Mouse (Mus musculus) mesoderm, embryonic 11.5 days (tissue): ENCODE results near the gene Fam198a.

Experiments used
- DNase-seq: peaks from one replicate; pipeline ENCODE4 v3.0.0-alpha.2; 2012; ENCODE audit warnings: low read depth, low spot score

Gene Fam198a

GRCm38 (mm10) chr9:121982214-121982613, 31.4 kb downstream of the Fam198a start:
- DNase-seq, result no peak

GRCm38 (mm10) chr9:121982665-121983064, 31.9 kb downstream of the Fam198a start:
- no peak for DNase-seq

GRCm38 (mm10) chr9:121983504-121983903, 32.7 kb downstream of the Fam198a start:
- peak; percentile 68 for DNase-seq

- peak; percentile 78 for DNase-seq
Measured at GRCm38 (mm10) chr9:121984465-121985461, 34.0 kb downstream of the Fam198a start.

DNA sequence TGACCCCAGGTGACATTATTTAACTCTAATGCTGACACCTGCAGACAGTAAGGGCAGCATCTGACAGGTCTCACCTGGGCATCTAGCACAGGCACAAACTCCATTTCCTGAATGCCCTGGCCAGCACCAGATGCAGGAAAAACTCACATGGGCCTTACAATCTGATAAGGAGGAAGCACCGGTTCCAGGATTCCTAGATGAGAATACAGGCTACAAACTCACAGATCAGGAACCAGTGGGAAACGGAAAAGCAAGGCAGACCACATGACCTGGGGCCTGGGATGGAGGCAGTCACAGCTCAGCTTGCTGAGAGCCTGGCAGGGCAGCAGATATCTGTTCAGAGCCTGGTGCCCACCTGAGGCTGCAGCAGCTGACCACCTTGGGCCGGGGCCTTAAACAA, 38.1 kb downstream of the Fam198a start:
- DNase-seq, result no peak

- DNase-seq, result no peak
Measured at GRCm38 (mm10) chr9:121989536-121989935, 38.7 kb downstream of the Fam198a start.

GRCm38 (mm10) chr9:121991041-121991440, 40.3 kb downstream of the Fam198a start:
- DNase-seq, result no peak

GRCm38 (mm10) chr9:121993047-121993446, 42.3 kb downstream of the Fam198a start:
- no peak for DNase-seq

GRCm38 (mm10) chr9:121995077-121995476, 44.3 kb downstream of the Fam198a start:
- no peak for DNase-seq

DNA sequence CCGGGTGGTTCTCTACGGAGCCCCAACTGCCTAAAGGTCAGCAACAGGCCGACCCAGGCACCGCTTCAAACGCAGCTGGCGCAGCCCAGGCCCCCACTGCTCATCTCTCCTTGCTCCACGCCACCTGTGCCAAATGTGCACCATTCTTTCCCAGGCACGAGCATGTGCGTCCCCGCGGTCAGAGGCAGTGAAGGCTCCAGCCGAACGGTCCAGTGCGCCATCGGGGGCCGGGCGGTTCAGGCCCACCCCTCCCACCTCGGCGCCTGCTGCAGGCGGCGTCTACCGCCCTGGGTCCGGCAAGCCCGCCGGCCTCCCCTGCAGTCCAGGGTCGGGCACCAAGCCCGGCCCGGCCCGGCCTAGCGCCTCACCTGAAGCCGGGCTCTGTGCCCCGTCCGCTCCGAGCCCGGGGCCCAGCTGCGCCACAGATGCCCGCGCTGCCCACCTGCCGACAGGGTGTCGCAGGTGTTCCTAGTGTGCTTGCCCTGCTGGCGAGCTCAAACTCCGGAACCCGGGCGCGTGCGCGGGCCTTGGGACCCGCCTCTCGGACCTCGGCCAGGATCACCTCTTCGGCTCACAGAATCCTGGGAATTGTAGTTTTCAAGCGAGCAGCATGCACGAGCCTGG, 44.8 kb downstream of the Fam198a start:
- peak; percentile 78 for DNase-seq

DNA sequence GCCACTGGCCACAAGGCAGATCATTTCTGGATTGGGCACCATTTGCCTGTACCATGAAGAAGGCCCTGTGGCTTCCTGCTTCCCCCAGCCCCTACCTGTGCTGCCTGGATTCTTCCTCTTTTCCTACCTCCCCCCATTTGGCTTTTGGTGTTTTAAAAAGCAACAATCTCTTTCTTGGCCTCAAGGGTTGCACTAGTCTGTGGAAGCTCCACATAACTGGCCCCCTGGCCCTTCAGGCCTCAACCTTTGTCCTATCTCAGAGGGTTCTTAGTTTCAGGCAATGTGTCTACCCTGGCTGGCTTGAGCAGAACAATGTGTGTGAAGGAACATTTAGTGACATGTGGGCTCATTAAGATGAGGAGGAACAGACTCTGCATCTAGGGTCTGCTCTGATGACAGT, 46.2 kb downstream of the Fam198a start, which contains the start of gene Pomgnt2:
Gene Pomgnt2, minus strand, starts transcription at position 101 of the 400 bp plus-strand sequence.
- no peak for DNase-seq

GRCm38 (mm10) chr9:121997978-121998377, 47.2 kb downstream of the Fam198a start:
- DNase-seq, result no peak

GRCm38 (mm10) chr9:122006175-122006574, 55.4 kb downstream of the Fam198a start:
- DNase-seq, result no peak

GRCm38 (mm10) chr9:122006609-122007008, 55.8 kb downstream of the Fam198a start:
- peak; percentile 78 for DNase-seq

GRCm38 (mm10) chr9:122008876-122009275, 58.1 kb downstream of the Fam198a start:
- no peak for DNase-seq

DNA sequence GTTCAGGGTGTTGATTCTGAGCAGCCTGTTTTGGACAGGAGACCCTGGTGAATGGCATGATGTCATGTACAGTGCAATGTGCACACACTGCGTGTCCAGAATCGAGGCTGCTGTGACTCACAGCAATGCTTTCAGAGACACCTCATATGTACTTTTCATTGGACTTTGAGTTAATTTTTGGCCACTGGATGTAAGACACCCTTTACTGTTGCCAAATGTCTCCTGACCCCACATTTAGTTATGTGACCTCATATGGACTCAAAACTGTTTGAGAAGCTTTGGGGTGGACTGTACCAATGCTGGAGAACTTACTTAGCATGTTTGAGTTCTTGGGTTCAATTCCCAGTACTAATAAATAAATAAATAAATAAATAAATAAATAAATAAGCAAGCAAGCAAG, 60.0 kb downstream of the Fam198a start:
- DNase-seq, result no peak

GRCm38 (mm10) chr9:122012816-122013215, 62.0 kb downstream of the Fam198a start:
- no peak for DNase-seq

DNA sequence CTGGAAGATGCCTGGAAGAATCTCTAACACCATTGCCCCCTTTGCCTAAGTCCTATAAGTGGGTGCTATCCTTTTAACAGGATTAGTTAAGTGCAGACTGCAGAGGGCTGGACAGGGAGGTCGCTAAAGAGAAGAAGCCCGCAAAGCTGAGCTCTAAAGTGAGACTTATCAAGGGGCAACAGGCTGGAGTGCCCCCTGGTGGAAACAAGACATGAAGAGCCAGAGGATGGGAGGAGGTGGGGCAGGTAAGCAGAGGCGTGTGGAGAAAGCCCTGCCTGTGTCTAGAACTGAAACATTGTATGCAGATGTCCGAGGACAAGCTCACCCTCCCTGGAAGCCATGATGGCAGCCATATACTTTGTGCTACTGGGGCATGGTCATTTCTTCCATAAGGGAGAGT, 62.8 kb downstream of the Fam198a start:
- DNase-seq, result no peak

- DNase-seq, result peak; percentile 82
Measured at GRCm38 (mm10) chr9:122014241-122014667, 63.5 kb downstream of the Fam198a start.

- no peak for DNase-seq
Measured at GRCm38 (mm10) chr9:122018079-122018478, 67.3 kb downstream of the Fam198a start.

DNA sequence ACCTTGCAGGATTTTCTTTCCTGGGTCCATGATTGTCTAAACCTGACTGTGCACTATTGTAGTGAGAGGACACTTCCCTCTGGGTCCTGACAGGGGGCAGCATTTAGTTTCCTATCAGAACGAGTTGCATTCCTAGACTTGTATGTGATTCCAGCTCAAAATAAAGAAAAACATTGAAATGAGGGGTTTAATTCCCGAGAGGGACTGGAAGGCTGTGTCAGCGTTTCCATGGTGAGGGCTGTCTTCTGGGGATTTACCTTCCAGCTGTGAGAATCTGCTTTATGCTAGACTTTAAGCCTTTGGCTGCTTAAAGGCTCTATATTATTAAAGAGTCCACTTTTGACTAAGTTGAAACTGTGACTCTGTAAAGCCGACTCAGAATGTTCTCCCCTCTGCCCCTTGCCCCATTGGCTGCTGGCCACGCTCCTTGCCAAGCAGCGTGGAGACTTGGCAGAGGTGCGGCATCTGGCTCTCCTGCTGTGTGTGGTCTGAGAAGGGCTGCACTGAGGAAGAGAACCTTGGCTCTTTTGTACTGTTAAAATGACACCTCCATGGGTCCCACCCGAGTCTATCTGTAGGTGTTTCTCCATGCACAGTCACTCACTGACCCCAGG, 68.1 kb downstream of the Fam198a start:
- peak; percentile 79 for DNase-seq

- no peak for DNase-seq
Measured at GRCm38 (mm10) chr9:122020321-122020720, 69.5 kb downstream of the Fam198a start.
